Mouse (Mus musculus): ENCODE data around the gene Wdr25.

Gene Wdr25

DNA sequence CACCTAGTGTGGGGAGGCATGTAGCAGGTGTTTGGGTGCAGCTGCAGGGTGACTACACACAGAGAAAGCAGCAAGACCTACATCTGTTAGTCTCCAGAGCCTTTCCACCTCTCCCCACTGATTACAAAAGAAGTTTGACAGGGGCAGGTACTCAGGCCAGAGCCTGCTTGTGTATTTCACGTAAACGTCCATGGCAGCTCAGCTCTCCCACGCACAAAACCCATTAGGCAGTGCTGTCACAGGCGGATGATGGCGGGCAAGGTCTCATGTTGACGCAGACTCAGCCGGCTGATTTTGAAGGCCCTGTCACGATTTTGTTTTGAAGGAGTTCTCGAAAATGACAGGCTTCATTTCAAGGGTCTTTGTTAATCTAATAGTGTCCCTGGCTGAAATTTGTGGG, 45.9 kb downstream of the Wdr25 start:
- no peak for DNase-seq

- no peak for DNase-seq
Measured at GRCm38 (mm10) chr12:108940255-108940654, 46.8 kb downstream of the Wdr25 start.

- no peak for DNase-seq
Measured at GRCm38 (mm10) chr12:108941282-108941681, 47.9 kb downstream of the Wdr25 start.

DNA sequence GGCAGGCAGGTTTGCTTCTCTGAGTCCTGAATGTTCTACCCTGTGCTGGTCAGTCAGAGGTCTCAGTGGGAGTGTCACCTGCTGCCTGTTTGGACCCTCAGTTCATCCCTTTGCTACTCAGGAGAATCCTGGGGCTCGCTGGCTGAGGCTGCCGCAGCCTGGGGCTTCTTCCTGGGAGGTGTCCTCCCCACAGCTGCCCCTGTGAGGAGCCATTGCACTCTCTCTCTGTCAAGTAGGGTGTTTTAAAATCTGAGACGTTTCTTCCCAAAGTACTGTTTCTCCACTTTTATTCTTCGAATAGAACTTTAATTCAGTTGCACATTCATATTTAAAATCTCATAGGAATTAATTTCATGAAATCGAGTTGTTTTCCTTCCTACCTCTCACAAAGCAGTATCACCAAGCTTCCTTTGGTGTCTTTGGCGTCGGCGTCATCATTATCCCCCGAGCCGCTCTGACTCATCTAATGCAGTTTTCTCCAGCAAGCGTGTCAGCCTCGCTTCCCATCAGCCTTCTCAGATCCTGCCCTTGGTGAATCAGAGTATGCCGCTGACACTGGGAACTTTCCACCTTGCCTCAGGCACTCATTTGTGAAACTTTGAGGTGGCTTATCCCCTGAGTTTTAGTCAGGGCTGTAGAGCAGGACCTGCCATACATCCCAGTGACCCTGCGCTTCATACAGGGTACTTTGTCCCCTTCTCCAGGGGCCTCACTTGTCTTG, 48.9 kb downstream of the Wdr25 start:
- no peak for DNase-seq

GRCm38 (mm10) chr12:108953011-108953550, 59.6 kb downstream of the Wdr25 start:
- no peak for DNase-seq

GRCm38 (mm10) chr12:108953838-108954237, 60.4 kb downstream of the Wdr25 start:
- DNase-seq: no peak

- DNase-seq: no peak
Measured at GRCm38 (mm10) chr12:108954456-108954855, 61.0 kb downstream of the Wdr25 start.

- DNase-seq: no peak
Measured at GRCm38 (mm10) chr12:108958483-108958882, 65.1 kb downstream of the Wdr25 start.

GRCm38 (mm10) chr12:108958991-108959638, 65.7 kb downstream of the Wdr25 start:
- no peak for DNase-seq

DNA sequence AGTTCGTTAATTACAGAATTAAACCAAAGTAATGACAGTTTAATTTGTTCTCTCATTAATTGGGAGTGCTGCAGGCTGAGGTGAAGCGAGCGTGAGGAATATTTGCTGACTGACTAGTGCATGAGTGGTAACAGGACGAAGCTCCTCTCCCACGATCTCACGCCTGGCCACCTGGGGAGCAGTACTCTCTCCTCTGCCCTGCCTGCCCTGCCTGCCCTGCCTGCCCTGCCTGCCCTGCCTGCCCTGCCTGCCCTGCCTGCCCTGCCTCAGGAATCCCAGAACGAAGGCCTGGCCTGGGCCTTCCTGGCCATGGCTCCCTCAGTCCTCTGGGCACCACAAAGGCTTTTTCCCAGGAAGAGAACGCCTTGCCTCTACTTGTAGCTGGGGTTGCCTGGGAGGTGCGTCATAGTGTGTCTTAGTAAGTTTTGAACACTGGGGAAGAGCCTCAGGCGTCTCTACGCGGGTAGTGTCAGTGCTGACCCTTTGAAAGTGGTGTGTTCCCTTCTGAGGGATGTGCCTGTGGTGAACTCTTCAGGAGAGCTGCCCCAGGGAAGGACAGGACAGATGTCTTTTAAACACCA, 66.3 kb downstream of the Wdr25 start:
- no peak for DNase-seq

- DNase-seq: peak; percentile 15
Measured at GRCm38 (mm10) chr12:108960225-108960624, 66.8 kb downstream of the Wdr25 start.

DNA sequence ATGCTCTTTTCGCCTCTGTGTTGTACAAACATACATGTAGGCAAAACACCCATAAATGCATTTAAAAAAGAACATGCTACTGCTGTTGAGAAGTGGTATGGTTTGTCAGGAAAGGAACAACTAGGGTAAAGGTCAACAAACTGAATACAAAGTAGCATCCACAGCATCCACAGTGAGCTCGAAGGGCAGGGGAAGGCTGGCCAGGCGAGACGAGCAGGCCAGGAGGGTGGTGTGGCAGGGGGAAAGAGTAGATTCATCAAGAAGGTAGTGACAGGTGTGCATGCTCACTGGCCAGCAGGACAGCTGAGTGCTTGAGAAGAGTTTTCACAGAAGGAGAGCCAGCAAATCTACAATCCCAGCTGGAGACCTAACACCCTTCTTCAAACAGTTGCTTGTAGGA, 74.2 kb downstream of the Wdr25 start:
- no peak for DNase-seq

GRCm38 (mm10) chr12:108968031-108968430, 74.6 kb downstream of the Wdr25 start:
- no peak for DNase-seq

- DNase-seq: no peak
Measured at GRCm38 (mm10) chr12:108971446-108971845, 78.0 kb downstream of the Wdr25 start.

GRCm38 (mm10) chr12:108972234-108972633, 78.8 kb downstream of the Wdr25 start:
- no peak for DNase-seq

- DNase-seq: no peak
Measured at GRCm38 (mm10) chr12:108979977-108980376, 86.5 kb downstream of the Wdr25 start.

DNA sequence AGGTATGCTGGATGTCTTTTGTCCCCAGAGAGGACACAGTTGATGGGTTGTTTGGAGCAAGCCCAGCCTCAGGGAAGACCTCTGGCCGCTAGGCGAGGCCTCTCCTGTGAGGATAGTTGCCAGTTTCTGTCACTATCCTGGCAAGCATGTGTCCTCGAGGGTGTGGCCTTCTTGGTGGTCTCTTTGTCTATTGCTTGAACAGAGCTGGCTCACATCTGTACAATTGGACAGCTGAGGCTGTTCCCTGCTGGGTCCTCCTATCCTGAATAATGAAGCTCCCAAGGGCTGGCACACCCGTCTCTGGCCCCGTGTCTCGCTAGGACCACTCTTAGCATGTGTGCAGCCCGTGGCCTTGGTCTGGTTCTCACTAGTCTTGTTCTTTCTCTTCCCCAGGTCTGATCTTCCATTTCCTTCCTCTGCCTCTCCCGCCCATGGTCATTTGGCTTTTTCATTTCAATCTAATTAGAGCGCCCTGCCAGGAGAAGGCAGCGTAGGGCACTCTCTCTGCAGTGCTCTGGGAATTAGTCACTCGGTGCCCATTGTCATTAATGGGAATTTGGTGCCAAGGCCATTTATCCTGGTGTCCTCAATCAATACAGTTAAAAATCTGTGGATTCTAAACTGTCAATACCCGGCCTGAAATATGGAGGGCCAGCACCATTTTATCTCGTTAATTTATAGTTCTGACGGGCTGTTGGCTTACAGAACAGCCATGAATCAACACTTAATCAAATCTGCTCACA, 88.7 kb downstream of the Wdr25 start:
- DNase-seq: no peak

DNA sequence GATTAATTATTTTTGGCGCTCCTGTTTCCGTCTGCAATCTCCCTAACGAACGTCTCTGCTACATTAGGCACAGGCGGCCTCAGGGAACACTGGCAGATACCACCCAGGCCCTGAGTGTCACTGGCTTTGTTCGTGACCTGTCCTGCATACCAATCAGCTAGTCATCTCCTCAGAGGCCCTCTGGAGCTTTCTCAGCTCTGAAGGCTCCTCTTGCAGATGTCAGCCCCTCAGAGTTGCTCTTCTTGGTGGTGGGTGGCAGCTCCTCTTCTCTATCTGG, 89.2 kb downstream of the Wdr25 start:
- DNase-seq: no peak

- no peak for DNase-seq
Measured at GRCm38 (mm10) chr12:108983496-108983895, 90.1 kb downstream of the Wdr25 start.

DNA sequence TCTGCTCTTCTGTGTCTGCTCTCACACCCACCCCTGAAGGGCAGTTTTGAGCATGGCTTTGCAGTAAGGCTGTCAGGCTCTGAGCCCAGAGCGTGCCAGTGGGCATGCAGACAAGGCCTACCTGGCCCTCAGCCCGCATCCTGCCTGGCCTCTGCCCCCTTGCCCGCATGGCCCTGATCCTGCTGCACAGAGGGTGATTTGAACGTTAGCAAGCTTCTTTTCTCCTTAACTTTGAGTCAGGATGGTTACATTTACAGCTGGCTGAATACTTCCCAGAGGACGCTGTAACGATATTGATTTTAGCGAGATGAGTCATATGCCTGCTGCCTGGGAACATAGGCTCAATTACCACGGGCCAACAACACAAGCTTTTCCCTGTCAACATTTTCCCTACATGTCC, 91.0 kb downstream of the Wdr25 start:
- DNase-seq: no peak

GRCm38 (mm10) chr12:108985025-108985424, 91.6 kb downstream of the Wdr25 start:
- no peak for DNase-seq

- no peak for DNase-seq
Measured at GRCm38 (mm10) chr12:108987448-108987847, 94.0 kb downstream of the Wdr25 start.

DNA sequence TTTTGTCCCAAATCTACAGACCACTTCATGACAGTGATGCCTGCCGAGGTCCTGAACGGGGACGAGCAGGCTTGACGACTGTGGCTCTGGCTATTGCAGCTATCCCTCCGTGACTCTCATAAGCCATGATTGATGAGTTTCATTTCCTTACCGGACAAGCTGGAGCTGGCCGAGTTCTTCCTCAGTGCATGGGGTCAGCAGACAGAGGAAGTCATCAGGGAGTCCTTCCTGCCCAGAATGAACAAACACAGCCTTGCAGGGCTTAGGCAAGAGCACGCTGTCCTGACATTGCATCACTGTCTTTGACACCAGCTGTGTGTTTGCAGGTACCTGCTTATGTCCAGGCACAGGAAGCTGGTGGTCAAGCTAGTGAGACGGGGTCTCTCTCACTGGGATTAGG, 97.0 kb downstream of the Wdr25 start:
- DNase-seq: peak; percentile 14

GRCm38 (mm10) chr12:108993046-108993445, 99.6 kb downstream of the Wdr25 start:
- DNase-seq: no peak

Measured in lung, postnatal 14 days (tissue).